Mouse (Mus musculus): Measurements from ENCODE around the gene Hmg20a. TPM values are rescaled to one million over a fixed set of nuclear protein-coding genes. Genes with fewer than 3 reads are reported as not detected.

Gene Hmg20a
- total and polyA plus RNA-seq, 3 experiments: 8.5 to 14.5 (median 13.6) TPM

- no peak overlapping the region for H3K4me3 ChIP-seq (replicated peaks in 1 of 3; ENCODE audit: low read depth in 2 of 3, low read length in 2 of 3, poor library complexity in 1 of 3)
- TF ChIP-seq MAZ (IDR thresholded peaks at IDR 0.05; ENCODE audit: low read depth, low read length) (no peak), NELFE (IDR thresholded peaks at IDR 0.05; ENCODE audit: low read depth, low read length) (no peak), MYC (IDR thresholded peaks at IDR 0.05; ENCODE audit: low read depth, low read length) (no peak), UBTF (IDR thresholded peaks at IDR 0.05; ENCODE audit: low read depth, low read length) (no peak), JUND (conservative IDR thresholded peaks at IDR 0.05; ENCODE audit: low read depth, low read length) (no peak), ETS1 (conservative IDR thresholded peaks at IDR 0.05; ENCODE audit: low read depth, low read length) (no peak), CHD2 (IDR thresholded peaks at IDR 0.05; ENCODE audit: low read length) (no peak), TCF12 (IDR thresholded peaks at IDR 0.05; ENCODE audit: low read depth, low read length) (no peak), TBP (conservative IDR thresholded peaks at IDR 0.05; ENCODE audit: low read depth, low read length) (no peak), USF1 (IDR thresholded peaks at IDR 0.05; ENCODE audit: low read depth, low read length) (no peak), SIN3A (IDR thresholded peaks at IDR 0.05; ENCODE audit: low read length) (no peak), IRF4 (IDR thresholded peaks at IDR 0.05; ENCODE audit: low read depth, low read length) (no peak), BHLHE40 (IDR thresholded peaks at IDR 0.05; ENCODE audit: low read depth, low read length) (no peak), NRF1 (IDR thresholded peaks at IDR 0.05; ENCODE audit: low read depth, low read length) (no peak), EP300 (IDR thresholded peaks at IDR 0.05; ENCODE audit: low read length) (no peak), GABPA (IDR thresholded peaks at IDR 0.05; ENCODE audit: insufficient replicate concordance, low read depth, low read length) (no peak), ELF1 (IDR thresholded peaks at IDR 0.05; ENCODE audit: low read depth, low read length) (no peak)
- dilution Hi-C loops (cut with MboI; ENCODE audit: extremely low pct_ligation_motif_present, extremely low pct_unique_long_range_greater_than_20kb, low sequenced_read_pairs): no loop called here
These were observed 78.2 kb downstream of the Hmg20a start for GRCm38 (mm10) chr9:56496567-56496966.

GRCm38 (mm10) chr9:56497181-56497864 is 78.9 kb downstream of the Hmg20a start:
- TF ChIP-seq PAX5 (IDR thresholded peaks at IDR 0.05; ENCODE audit: low read length): no peak
- no peak for TF ChIP-seq BHLHE40 (IDR thresholded peaks at IDR 0.05; ENCODE audit: low read depth, low read length)
- no peak for TF ChIP-seq SIN3A (IDR thresholded peaks at IDR 0.05; ENCODE audit: low read length)
- peak; percentile 75 for TF ChIP-seq ZNF384 (IDR thresholded peaks at IDR 0.05; ENCODE audit: low read depth, low read length)
- TF ChIP-seq EP300 (IDR thresholded peaks at IDR 0.05; ENCODE audit: low read length): no peak
- no peak for TF ChIP-seq CTCF (conservative IDR thresholded peaks at IDR 0.05 in 1 of 2, IDR thresholded peaks at IDR 0.05 in 1 of 2; ENCODE audit: low read depth in 2 of 2, low read length in 2 of 2)
- no peak for TF ChIP-seq CHD2 (IDR thresholded peaks at IDR 0.05; ENCODE audit: low read length)
- TF ChIP-seq JUND (conservative IDR thresholded peaks at IDR 0.05; ENCODE audit: low read depth, low read length): 0 out of 2 replicates have a peak, but pooled peaks have one; percentile 29
- no peak for TF ChIP-seq RAD21 (IDR thresholded peaks at IDR 0.05; ENCODE audit: low read depth, low read length)
- 0 out of 2 replicates have a peak, but pooled peaks have one; percentile 41 for TF ChIP-seq RCOR1 (conservative IDR thresholded peaks at IDR 0.05; ENCODE audit: low read depth, low read length)
- TF ChIP-seq JUN (IDR thresholded peaks at IDR 0.05; ENCODE audit: insufficient read depth, low read depth, low read length): no peak
- no peak for TF ChIP-seq TCF12 (IDR thresholded peaks at IDR 0.05; ENCODE audit: low read depth, low read length)
- TF ChIP-seq IRF4 (IDR thresholded peaks at IDR 0.05; ENCODE audit: low read depth, low read length): peak; percentile 33; the same call in 1 of the 2 replicates

More at GRCm38 (mm10) chr9:56496567-56496966, 78.2 kb downstream of the Hmg20a start:
- H3K79me2 ChIP-seq (replicated peaks; ENCODE audit: control insufficient read depth, extremely low read depth, insufficient read depth, poor library complexity, severe bottlenecking): no peaks in the 10 kb centered on the region
- H3K27me3 ChIP-seq (replicated peaks): no peaks in the 10 kb centered on the region
- H3K4me1 ChIP-seq (ENCODE audit: control insufficient read depth in 1 of 2, insufficient read depth in 2 of 2): peaks cover 2 to 8% of the 10 kb centered on the region in 2 experiments; a peak in 3 of 4 replicates
- H3K9me3 ChIP-seq (replicated peaks; ENCODE audit: low read length): no peaks in the 10 kb centered on the region
- H3K4me2 ChIP-seq (ENCODE audit: insufficient read depth, low read depth, poor library complexity, severe bottlenecking): no peak overlapping the region
- DNase-seq (ENCODE audit: extremely low read depth): no peak
- H3K9ac ChIP-seq (ENCODE audit: insufficient read depth, low read depth): no peak overlapping the region
- H3K36me3 ChIP-seq (replicated peaks in 1 of 2; ENCODE audit: control insufficient read depth in 1 of 2, insufficient read depth in 1 of 2, low read length in 1 of 2): peaks cover 18 to 48% of the 10 kb centered on the region in 2 experiments
- in situ Hi-C loops (cut with MboI; ENCODE audit: low pct_ligation_motif_present, low pct_unique_long_range_greater_than_20kb, low sequenced_read_pairs): no loop called here
- no peak overlapping the region for H3K27ac ChIP-seq (ENCODE audit: insufficient read depth, low read depth)

More at GRCm38 (mm10) chr9:56497181-56497864, 78.9 kb downstream of the Hmg20a start:
- Histone ChIP-seq H3K4me1 (ENCODE audit: control insufficient read depth in 1 of 2, insufficient read depth in 2 of 2) (peaks cover 2 to 8% of the 10 kb centered on the region in 2 experiments; a peak in 3 of 4 replicates), H3K27ac (ENCODE audit: insufficient read depth, low read depth) (no peak overlapping the region), H3K9ac (ENCODE audit: insufficient read depth, low read depth) (no peak overlapping the region), H3K4me2 (ENCODE audit: insufficient read depth, low read depth, poor library complexity, severe bottlenecking) (no peak overlapping the region), H3K79me2 (replicated peaks; ENCODE audit: control insufficient read depth, extremely low read depth, insufficient read depth, poor library complexity, severe bottlenecking) (no peaks in the 10 kb centered on the region), H3K27me3 (replicated peaks) (no peaks in the 10 kb centered on the region), H3K4me3 (replicated peaks in 1 of 3; ENCODE audit: low read depth in 2 of 3, low read length in 2 of 3, poor library complexity in 1 of 3) (no peak overlapping the region), H3K36me3 (replicated peaks in 1 of 2; ENCODE audit: control insufficient read depth in 1 of 2, insufficient read depth in 1 of 2, low read length in 1 of 2) (peaks cover 16 to 40% of the 10 kb centered on the region in 2 experiments), H3K9me3 (replicated peaks; ENCODE audit: low read length) (no peaks in the 10 kb centered on the region)
- in situ Hi-C loops (cut with MboI; ENCODE audit: low pct_ligation_motif_present, low pct_unique_long_range_greater_than_20kb, low sequenced_read_pairs) (no loop called here), dilution Hi-C loops (cut with MboI; ENCODE audit: extremely low pct_ligation_motif_present, extremely low pct_unique_long_range_greater_than_20kb, low sequenced_read_pairs) (no loop called here)
- peak; percentile 20 for DNase-seq (ENCODE audit: extremely low read depth)

All from CH12.LX (cell line).